Mouse (Mus musculus): ENCODE measurements at regions not wholly inside any gene's neighbourhood (a gene's known extent, or its start where the extent isn't known, plus 50 kb on each side); places are given as distances from the start of the nearest gene placed in this dataset.

- TF ChIP-seq CTCF (IDR thresholded peaks at IDR 0.05; ENCODE audit: low read depth) (peak; percentile 30), EP300 (IDR thresholded peaks at IDR 0.05; ENCODE audit: low read depth) (no peak)
Measured at GRCm38 (mm10) chr5:148789823-148790222, 139.3 kb downstream of the Katnal1 start.

All from liver, embryonic 14.5 days (tissue).